Mouse (Mus musculus) midbrain, embryonic 10.5 days (tissue): ENCODE measurements around the gene Gm19684. TPM values are rescaled to one million over a fixed set of nuclear protein-coding genes. Genes with fewer than 3 reads are reported as not detected.
A peak's percentile ranks its signal among the peaks of the same experiment; 100 is the strongest.
"Not testable (repeated sequence)": the region's sequence is repeated elsewhere in the genome, so short reads cannot be mapped to it uniquely, and the experiment has no call there.

ENCODE experiments used
- DNase-seq: peaks from one replicate; pipeline ENCODE4 v3.0.0-alpha.2; 2017; ENCODE audit warnings: low spot score
- H3K27ac ChIP-seq: fragments of 300-500 bp; sonication (generic); replicated peaks from 2 replicates; pipeline ENCODE4 v1.5.1; 2016; ENCODE audit warnings: mild to moderate bottlenecking
- H3K27me3 ChIP-seq: fragments of 300-500 bp; sonication (generic); 2 replicates; pipeline ENCODE4 v1.6.1; 2016; ENCODE audit warnings: low read depth, mild to moderate bottlenecking; ENCODE audit not compliant: poor library complexity, severe bottlenecking
- H3K36me3 ChIP-seq: fragments of 300-500 bp; sonication (generic); 2 replicates; pipeline ENCODE4 v1.6.1; 2016; ENCODE audit warnings: mild to moderate bottlenecking, moderate library complexity
- H3K4me1 ChIP-seq: fragments of 300-500 bp; sonication (generic); 2 replicates; pipeline ENCODE4 v1.6.1; 2016
- H3K4me3 ChIP-seq: fragments of 300-500 bp; sonication (generic); 2 replicates; pipeline ENCODE4 v1.5.1; 2016; ENCODE audit warnings: mild to moderate bottlenecking, moderate library complexity
- H3K9me3 ChIP-seq: fragments of 300-500 bp; sonication (generic); replicated peaks from 2 replicates; pipeline ENCODE4 v1.6.1; 2016; ENCODE audit warnings: mild to moderate bottlenecking
- WGBS: fragments of 180-500 bp; shearing (Covaris S2); methylation state at CpG from one replicate; pipeline ENCODE4 v1.1.7; 2016; 5-methylcytosine and 5-hydroxymethylcytosine counted together
- polyA plus RNA-seq: library from polyadenylated mRNA; unstranded; fragments of >200 nt; fragmentation: Nextera tagmentation; extraction: Ambion mirVana; gene quantifications from 2 replicates; pipeline ENCODE4 v1.2.1, GENCODE M21; 2016

Gm19684 gene
- not detected in 2 replicates for polyA plus RNA-seq

DNA sequence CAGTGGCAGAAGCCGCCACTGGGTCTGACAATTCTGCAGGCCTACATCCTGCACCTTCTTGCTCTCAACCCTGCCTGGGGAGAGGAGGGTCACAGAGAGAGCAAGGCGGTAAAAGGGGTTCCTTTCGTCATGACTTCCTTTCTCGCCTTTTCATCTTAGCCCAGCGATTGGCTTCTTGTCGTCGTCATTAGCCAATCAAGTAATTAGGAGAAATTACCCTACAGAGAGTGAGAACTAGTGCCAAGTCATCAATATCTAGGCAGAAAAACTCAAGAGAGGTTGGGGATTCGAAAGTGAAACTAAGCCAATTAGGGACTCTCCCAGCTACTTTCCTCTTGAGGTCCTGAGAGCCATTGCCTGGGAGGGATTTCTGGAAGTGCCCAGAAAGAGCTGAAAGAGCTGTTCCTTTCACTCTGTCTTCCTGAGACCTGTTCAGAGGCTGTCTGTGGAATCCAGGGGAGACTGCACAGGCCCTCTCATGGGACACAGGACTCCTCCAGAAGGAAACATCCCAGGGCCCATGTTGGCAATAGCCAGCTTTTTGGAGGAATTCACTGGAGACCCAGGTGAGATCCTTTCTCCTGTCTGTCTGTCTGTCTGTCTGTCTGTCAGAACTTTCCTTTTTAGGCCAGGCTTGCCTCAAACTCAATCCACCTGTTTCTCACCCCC lies at the start of gene Gm19684:
Gene Gm19684 (plus strand): TSS at position 327 of the 669 bp plus-strand sequence.
- not testable (repeated sequence) for H3K27ac ChIP-seq, H3K36me3 ChIP-seq, H3K4me1 ChIP-seq, H3K9me3 ChIP-seq, DNase-seq
- peaks cover 47% of the 10 kb centered on the region for H3K27me3 ChIP-seq
- WGBS, result 10% methylated on average over 8 of the region's 8 CpGs
- peak within 1 kb of the TSS; percentile 9; the same call in 1 of the 2 replicates for H3K4me3 ChIP-seq

GRCm38 (mm10) chr17:36081901-36082300 lies 39.6 kb upstream of the Gm19684 start:
- H3K4me3 ChIP-seq, H3K9me3 ChIP-seq, H3K27ac ChIP-seq, H3K36me3 ChIP-seq, DNase-seq: not testable (repeated sequence)
- Histone ChIP-seq H3K27me3 (peaks cover 41% of the 10 kb centered on the region), H3K4me1 (peaks cover 18% of the 10 kb centered on the region)

DNA sequence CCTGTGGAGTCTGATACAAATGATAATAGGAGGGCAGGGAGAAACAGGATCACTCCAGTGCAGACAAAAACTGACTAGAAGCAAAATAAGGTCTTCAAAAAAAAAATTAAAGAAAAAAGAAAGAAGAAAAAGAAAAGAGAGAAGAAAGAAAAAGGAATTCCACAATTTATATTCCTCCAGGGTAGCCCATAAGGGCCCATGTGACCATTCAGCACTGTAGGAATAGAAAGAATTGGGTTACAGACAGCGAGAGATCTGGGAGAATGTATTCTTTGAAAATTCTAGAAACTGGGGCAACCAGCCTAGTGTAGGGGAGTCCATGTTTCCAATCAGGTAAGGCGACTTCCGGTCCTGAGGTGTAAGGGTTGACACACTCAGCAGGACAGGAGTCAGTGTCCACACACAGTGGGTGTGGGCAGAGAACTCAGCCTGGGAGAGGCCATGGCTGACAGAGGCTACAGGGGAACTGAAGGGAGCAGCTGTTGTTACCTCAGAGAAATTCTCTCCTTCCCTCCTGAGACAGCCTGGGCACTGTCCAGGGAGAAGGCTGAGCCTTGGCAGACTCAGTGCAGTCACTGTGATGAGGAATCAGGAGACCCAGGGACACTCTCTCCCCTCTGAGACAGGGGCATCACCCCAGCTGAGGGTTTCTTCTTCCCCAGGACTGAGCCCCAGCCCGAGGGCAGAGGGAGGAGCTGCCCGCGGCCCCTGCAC lies 38.8 kb upstream of the Gm19684 start:
- not testable (repeated sequence) for H3K36me3 ChIP-seq, H3K9me3 ChIP-seq, H3K27ac ChIP-seq
- 30% methylated on average over 6 of the region's 6 CpGs for WGBS
- H3K4me1 ChIP-seq, result peaks cover 18% of the 10 kb centered on the region
- H3K4me3 ChIP-seq, result peak overlapping the region; percentile 74
- peaks cover 41% of the 10 kb centered on the region for H3K27me3 ChIP-seq
- DNase-seq, result peak; percentile 13

GRCm38 (mm10) chr17:36083266-36083869 lies 38.1 kb upstream of the Gm19684 start:
- Histone ChIP-seq H3K4me1 (peaks cover 18% of the 10 kb centered on the region), H3K9me3 (no peaks in the 10 kb centered on the region), H3K27ac (peak overlapping the region; percentile 87), H3K27me3 (peaks cover 41% of the 10 kb centered on the region), H3K4me3 (peak overlapping the region; percentile 74), H3K36me3 (no peaks in the 10 kb centered on the region)
- whole genome bisulfite sequencing, result under 1% methylated on average over 46 of the region's 46 CpGs
- DNase-seq, result peak; percentile 77

DNA sequence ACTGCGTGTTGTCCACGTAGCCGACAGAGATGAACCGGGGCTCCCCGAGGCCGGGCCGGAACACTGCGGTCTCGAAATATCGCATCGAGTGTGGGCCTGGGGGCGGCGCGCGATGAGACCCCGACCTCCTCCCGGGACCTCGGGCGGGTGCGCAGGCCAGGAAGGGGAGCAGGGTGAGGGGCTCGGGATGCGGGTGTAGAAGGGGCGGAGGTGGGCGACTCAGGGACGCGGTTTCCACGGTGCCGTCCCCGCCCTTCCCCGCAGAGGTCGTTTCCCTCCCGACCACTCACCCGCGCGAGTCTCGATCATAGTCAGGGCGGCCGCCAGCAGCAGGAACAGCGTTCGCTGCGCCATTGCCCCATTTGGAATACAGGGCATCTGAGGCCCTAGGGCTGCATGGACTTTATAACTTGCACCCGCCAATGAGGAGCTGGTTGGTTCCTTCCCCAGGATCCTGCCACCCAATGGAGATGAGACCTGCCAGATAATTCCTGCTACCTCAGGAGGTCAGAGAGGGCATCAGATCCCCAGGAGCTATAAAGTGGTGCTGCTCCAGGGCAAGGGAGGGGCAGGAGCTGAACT lies 37.5 kb upstream of the Gm19684 start:
- DNase-seq, result no peak
- Histone ChIP-seq H3K9me3 (no peaks in the 10 kb centered on the region), H3K27ac (peak overlapping the region; percentile 87), H3K27me3 (peaks cover 41% of the 10 kb centered on the region), H3K4me3 (peak overlapping the region; percentile 74), H3K4me1 (peaks cover 18% of the 10 kb centered on the region), H3K36me3 (no peaks in the 10 kb centered on the region)
- WGBS, result under 1% methylated on average over 42 of the region's 42 CpGs

DNA sequence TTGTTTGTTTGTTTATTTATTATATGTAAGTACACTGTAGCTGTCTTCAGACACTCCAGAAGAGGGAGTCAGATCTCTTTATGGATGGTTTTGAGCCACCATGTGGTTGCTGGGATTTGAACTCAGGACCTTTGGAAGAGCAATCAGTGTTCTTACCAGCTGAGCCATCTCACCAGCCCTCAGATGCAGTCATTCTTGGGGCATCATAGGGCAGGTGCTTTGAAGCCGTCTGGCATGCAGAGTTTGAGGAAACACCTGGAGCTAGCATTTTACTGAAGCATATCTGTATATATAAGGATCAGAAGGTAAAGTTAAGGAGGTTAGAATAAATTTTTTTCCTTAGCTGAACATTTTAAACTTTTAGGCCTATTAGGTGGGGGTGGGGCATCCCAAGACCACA lies 35.5 kb upstream of the Gm19684 start:
- WGBS, result 70% methylated on average over 1 of the region's 1 CpGs
- not testable (repeated sequence) for H3K36me3 ChIP-seq, H3K27ac ChIP-seq, H3K9me3 ChIP-seq, H3K4me3 ChIP-seq
- Histone ChIP-seq H3K27me3 (peaks cover 41% of the 10 kb centered on the region), H3K4me1 (peaks cover 18% of the 10 kb centered on the region)
- peak; percentile 4 for DNase-seq

GRCm38 (mm10) chr17:36091933-36092332 lies 29.5 kb upstream of the Gm19684 start:
- H3K27me3 ChIP-seq, DNase-seq, H3K4me3 ChIP-seq, H3K9me3 ChIP-seq, H3K4me1 ChIP-seq, H3K36me3 ChIP-seq, H3K27ac ChIP-seq: not testable (repeated sequence)
- no CpG with 5 or more reads among the region's 2 CpGs for WGBS

DNA sequence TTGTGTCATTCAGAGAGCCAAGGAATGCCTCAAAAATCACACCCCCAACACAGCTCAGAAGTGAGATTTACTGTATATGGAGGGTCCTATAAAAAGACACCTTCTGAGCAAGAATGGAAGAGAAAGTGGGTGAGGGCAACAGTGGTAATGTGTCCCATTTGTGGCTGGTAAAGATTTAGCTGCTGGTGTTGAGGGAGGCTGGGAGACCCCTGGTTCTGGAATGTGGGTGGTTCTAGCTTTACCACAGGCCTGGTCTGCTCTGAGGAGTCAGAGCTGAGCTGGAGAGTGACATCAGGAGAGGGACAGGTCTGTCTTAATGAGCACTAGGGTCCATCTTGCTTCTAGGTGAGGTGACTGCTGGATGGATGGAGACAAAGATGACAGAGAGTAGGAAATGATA lies 29.0 kb upstream of the Gm19684 start:
- not testable (repeated sequence) for H3K4me3 ChIP-seq, H3K27ac ChIP-seq, H3K9me3 ChIP-seq, H3K27me3 ChIP-seq, DNase-seq, H3K4me1 ChIP-seq, H3K36me3 ChIP-seq

DNA sequence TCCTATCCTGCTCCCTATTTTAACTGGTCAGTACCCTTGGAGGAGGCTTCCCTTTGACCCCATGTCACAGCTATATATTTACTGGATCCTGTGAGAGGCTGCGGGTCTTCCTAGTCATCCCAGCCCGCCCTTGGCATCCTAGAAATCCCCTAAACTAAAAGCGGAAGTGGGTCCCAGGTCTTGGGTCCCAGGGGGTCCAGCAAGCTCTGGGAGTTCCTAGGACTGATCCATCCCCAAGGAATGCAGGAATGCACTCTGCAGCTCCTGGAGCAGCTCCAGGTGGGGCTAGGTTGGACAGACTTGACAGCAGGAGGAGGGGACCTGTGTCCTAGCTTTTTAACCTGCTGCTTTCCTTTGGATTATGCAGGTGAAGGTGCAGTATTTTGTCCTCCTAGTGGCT lies 27.5 kb upstream of the Gm19684 start:
- no peak for DNase-seq
- Histone ChIP-seq H3K4me3 (no peak overlapping the region), H3K4me1 (0 out of 2 replicates have a peak, but pooled peaks cover 3% of the 10 kb centered on the region), H3K27me3 (no peaks in the 10 kb centered on the region), H3K27ac (no peak overlapping the region), H3K9me3 (no peaks in the 10 kb centered on the region), H3K36me3 (no peaks in the 10 kb centered on the region)
- 25% methylated on average over 3 of the region's 3 CpGs for WGBS

DNA sequence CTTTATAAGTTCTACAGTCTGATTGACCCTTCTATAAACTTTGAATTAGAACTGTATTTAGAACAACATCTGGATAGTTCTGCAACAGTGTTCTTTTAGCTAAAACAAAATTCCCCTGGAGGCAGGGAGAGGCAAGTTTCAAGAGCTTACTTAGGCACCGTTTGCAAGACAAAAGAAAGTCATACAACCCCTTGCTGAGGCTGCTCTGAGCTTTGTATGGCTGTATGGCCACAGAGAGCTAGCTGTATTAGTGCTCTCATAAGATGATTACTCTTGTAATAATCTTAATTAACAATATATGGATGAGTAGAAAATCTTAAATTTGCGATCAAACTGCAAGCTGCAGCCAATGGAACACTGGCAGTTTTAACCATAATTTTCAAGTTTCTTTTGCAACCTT lies 21.9 kb upstream of the Gm19684 start:
- not testable (repeated sequence) for H3K4me1 ChIP-seq, H3K9me3 ChIP-seq, H3K27me3 ChIP-seq, H3K36me3 ChIP-seq, H3K27ac ChIP-seq, H3K4me3 ChIP-seq
- DNase-seq, result peak; percentile 2
- WGBS, result 48% methylated on average over 2 of the region's 2 CpGs

DNA sequence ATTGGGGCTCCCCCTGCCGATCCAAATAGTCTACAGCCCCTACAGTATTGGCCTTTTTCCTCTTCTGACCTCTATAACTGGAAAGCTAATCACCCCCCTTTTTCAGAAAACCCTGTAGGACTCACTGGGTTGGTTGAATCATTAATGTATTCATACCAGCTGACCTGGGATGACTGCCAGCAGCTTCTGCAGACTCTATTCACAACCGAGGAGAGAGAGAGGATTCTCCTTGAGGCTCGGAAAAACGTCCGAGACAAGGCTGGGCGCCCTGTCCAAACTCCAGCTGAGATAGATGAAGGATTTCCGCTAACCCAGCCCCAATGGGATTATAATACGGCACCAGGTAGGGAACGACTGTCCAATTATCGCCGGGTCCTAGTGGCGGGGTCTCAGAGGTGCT lies 19.4 kb upstream of the Gm19684 start:
- not testable (repeated sequence) for H3K27ac ChIP-seq, H3K4me1 ChIP-seq, H3K9me3 ChIP-seq, H3K36me3 ChIP-seq, DNase-seq, H3K4me3 ChIP-seq, H3K27me3 ChIP-seq
- 93% methylated on average over 12 of the region's 12 CpGs for WGBS

GRCm38 (mm10) chr17:36110129-36110528 lies 11.3 kb upstream of the Gm19684 start:
- H3K4me3 ChIP-seq, result not testable (repeated sequence)

More at GRCm38 (mm10) chr17:36110129-36110528, 11.3 kb upstream of the Gm19684 start:
- H3K9me3 ChIP-seq, DNase-seq, H3K27ac ChIP-seq, H3K36me3 ChIP-seq: not testable (repeated sequence)
- Histone ChIP-seq H3K4me1 (peaks cover 16% of the 10 kb centered on the region), H3K27me3 (peaks cover 43% of the 10 kb centered on the region)
- WGBS, result 55% methylated on average over 3 of the region's 3 CpGs
